Mouse (Mus musculus): Measurements from ENCODE around the gene Clp1. TPM values are rescaled to one million over a fixed set of nuclear protein-coding genes. Genes with fewer than 3 reads are reported as not detected.

The Clp1 gene
- polyA plus RNA-seq, 1 experiment from 2014 or later = 56.8 TPM

DNA sequence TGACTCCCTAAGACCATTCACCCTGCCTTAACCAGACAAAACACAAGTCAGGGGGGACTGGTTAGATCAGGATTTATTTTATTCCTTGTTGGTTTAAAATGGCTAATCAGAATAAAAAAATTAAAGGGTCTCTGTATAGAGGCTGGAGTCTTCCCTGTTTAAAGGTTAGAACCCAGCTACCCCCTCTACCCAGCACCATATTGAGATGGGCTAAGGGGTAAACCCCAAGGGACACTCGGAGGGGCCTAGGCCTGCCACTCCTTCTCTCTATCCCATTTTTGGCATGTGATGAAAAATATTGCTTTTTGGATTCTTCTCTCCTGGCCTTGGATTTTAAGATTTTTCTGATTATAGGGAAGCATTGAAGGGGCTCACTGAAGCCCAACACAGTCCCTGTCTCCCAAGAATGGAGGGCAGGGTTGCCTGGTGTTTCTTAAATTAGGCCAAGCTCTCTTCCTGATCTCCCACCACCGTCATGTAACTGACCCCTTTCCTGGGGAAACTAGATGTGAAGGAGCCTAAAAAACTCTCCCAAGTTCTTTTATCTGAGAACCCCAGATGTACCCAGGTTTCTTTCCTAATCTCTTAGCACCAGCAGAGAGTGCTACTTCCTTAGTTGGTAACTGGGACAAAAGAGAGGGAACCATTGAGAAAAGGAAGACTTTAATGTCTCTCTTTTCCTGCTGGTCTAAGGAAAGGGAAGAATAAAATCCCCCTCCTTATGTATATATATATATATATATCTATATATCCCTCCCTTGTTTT lies 38.9 kb downstream of the Clp1 start:
- DNase-seq (ENCODE audit: extremely low spot score, low spot score) = no peak
- H3K9me3 ChIP-seq = no peaks in the 10 kb centered on the region; the same call in 1 of the 2 replicates
- H3K4me3 ChIP-seq = no peak overlapping the region
- peaks cover 97% of the 10 kb centered on the region for H3K36me3 ChIP-seq (replicated peaks)
- no peaks in the 10 kb centered on the region for H3K4me1 ChIP-seq
- no peaks in the 10 kb centered on the region for H3K27me3 ChIP-seq (ENCODE audit: poor library complexity, severe bottlenecking)
- 89% methylated on average over 2 of the region's 2 CpGs for WGBS
- no peak overlapping the region for H3K27ac ChIP-seq

DNA sequence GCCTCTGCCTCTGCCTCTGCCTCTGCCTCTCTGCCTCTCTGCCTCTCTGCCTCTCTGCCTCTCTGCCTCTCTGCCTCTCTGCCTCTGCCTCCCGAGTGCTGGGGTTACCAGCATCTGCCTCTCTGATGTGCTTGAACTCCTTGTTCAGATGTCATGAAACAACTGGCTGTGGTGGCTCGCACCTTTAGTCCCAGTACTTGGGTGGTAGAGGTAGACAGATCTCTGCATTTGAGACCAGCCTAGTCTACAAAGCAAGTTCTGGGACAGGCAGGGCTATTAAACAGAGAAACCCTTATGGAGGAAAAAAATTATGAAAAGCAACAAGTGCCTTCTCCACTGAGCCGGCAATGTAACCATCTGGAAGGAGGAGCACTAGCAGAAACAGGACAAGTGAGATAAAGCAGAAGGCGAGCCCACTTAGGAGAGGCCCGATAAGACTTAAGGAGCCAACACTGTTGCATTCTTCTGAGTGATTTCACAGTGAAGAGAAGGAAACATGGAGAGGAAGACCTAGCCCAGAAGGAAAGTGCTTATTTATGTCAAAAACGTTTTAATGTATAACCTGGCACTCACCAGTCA lies 44.5 kb downstream of the Clp1 start:
- Histone ChIP-seq H3K9me3 (no peaks in the 10 kb centered on the region; the same call in 1 of the 2 replicates), H3K4me1 (peaks cover 11% of the 10 kb centered on the region), H3K27me3 (ENCODE audit: poor library complexity, severe bottlenecking) (no peaks in the 10 kb centered on the region), H3K27ac (peak overlapping the region; percentile 26; the same call in 1 of the 2 replicates), H3K36me3 (replicated peaks) (peaks cover 75% of the 10 kb centered on the region), H3K4me3 (no peak overlapping the region)
- WGBS = 87% methylated on average over 6 of the region's 6 CpGs
- no peak for DNase-seq (ENCODE audit: extremely low spot score, low spot score)

DNA sequence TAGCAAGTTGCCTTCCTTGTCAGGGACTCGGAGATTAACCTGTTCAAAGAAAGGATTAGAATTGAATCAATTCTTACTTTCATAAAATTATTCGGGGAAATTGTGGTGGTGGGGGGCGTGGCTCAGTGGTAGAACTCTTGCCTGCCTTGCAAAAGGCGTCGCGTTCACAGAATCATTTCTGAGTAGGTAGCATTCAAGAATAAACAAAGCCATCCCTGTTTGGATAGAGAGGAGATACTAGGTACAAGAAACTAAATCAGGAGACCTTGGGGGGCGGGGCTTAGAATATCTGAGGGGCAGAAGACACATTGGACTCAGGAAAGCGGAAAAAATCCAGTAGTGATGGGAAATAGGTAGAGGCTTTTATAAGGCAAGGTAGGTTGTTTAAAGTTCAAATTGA lies 48.1 kb downstream of the Clp1 start, which contains the start of gene Tmx2:
Tmx2 (minus strand) TSS at position 125 of the 400 bp plus-strand sequence.
- peaks cover 63% of the 10 kb centered on the region for H3K36me3 ChIP-seq (replicated peaks)
- H3K27me3 ChIP-seq (ENCODE audit: poor library complexity, severe bottlenecking) = no peaks in the 10 kb centered on the region
- H3K4me3 ChIP-seq = peak within 1 kb of the TSS; percentile 75
- WGBS = 18% methylated on average over 8 of the region's 8 CpGs
- no peaks in the 10 kb centered on the region for H3K9me3 ChIP-seq
- H3K27ac ChIP-seq = peak within 1 kb of the TSS; percentile 86
- peaks cover 24% of the 10 kb centered on the region for H3K4me1 ChIP-seq
- no peak for DNase-seq (ENCODE audit: extremely low spot score, low spot score)

DNA sequence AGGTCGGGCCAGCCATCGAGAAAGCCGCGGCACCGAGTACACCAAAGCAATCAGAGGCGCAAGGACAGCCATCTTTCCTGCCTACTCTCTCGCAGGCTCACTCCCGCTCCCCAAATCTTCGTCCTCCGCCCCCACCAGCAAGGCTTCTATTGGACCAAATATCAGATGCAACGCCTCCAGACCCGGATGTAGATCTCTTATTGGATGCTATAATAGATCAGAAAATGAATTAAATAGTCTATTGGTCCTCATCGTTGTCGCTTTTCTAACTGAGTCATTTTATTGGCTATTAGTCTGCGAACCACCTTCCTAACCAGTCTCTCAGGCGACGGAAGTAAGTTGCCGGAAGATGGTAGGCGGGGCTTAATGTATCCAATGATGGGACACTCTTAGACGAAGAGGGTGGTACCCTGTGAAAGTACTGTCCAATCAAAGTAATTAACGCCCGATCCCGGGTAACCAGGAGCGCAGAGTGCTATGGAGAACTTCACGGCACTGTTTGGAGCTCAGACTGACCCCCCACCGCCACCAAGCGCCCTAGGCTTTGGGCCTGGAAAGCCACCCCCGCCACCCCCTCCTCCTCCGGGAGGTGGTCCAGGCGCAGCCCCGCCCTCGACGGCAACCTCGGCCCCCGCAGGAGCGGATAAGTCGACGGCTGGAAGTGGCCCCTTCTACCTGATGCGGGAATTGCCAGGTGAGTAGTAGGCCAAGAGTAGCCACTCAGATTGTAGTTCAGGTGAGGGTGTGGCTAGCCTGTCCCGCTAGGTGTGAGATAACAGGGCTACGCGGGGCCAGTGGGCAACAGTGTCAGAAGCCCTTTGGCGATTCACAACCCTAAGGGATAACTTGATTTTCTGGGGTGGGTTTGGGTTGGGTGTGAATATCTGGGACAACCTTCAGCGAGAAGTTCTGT lies 48.9 kb downstream of the Clp1 start, which contains the start of the genes Gm28635 and Med19:
Gm28635 (minus strand) TSS at position 74 of the 913 bp plus-strand sequence.
Med19 (plus strand) TSS at position 435 of the 913 bp plus-strand sequence.
- DNase-seq (ENCODE audit: extremely low spot score, low spot score) = peak; percentile 93
- Histone ChIP-seq H3K9me3 (no peaks in the 10 kb centered on the region), H3K27ac (peak within 1 kb of the TSS; percentile 86), H3K4me1 (peaks cover 24% of the 10 kb centered on the region), H3K36me3 (replicated peaks) (peaks cover 64% of the 10 kb centered on the region), H3K27me3 (ENCODE audit: poor library complexity, severe bottlenecking) (no peaks in the 10 kb centered on the region), H3K4me3 (peak within 1 kb of the TSS; percentile 75)
- under 1% methylated on average over 44 of the region's 44 CpGs for WGBS

DNA sequence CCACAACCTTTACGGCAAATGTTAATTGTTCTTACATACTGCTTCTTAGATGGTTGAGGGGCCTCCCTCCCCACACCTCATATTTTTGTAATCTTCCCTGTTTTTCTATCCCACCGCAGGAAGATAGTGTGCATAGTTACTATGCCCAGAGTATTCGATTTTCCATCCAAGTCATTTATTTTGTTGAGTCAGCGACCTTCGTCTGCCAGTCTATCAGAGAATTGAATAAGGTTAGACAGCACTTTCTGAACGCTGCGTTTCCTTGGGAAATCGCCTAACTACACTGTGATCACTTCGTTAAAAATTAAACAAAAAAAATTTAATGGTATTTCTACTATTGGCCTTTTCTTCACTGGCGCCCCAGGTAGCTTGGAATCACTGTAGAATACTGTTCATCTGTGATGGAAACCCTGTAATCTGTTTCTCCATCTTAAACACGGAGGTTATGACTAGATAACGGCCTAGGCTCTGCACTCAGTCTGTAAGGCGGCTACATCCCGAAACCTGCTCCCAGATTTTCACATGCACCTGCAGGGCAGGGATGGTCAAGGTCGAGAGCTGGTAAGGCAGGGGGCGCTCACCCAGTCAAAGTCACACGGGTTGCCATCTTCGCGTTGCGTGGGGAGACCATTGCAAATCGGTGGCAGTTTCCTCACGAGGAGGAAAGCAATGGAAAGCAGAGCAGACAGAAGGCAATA lies 49.7 kb downstream of the Clp1 start:
- no peak for DNase-seq (ENCODE audit: extremely low spot score, low spot score)
- no peaks in the 10 kb centered on the region for H3K27me3 ChIP-seq (ENCODE audit: poor library complexity, severe bottlenecking)
- H3K9me3 ChIP-seq = no peaks in the 10 kb centered on the region
- peaks cover 64% of the 10 kb centered on the region for H3K36me3 ChIP-seq (replicated peaks)
- H3K4me1 ChIP-seq = peaks cover 24% of the 10 kb centered on the region
- peak overlapping the region; percentile 86 for H3K27ac ChIP-seq
- WGBS = 12% methylated on average over 22 of the region's 22 CpGs
- peak overlapping the region; percentile 75 for H3K4me3 ChIP-seq

MicroRNAs encoded within 50 kb of the gene (microRNA counts, 519-probe panel; counts per million panel counts)
- microRNA mmu-miR-130a = 7,784 counts per million, percentile 97 among the panel's probes with 10 or more counts

Small RNA genes within 50 kb of the gene (microRNA-seq; reads per million reads assigned to microRNA genes)
- gene Mir130a = 33,310 reads per million, percentile 99 among the genes with 10 or more reads in this experiment

Other genes starting within 250 kb of the Clp1 start
- 40.6 and 43.9 TPM in 2 replicates for gene Ctnnd1, start 76.6 kb downstream of the Clp1 start, polyA plus RNA-seq (2016; fragmentation: Nextera tagmentation; extraction: Ambion mirVana)
- 0.32 and 0.58 TPM in 2 replicates for gene Btbd18, start 68.3 kb downstream of the Clp1 start, polyA plus RNA-seq (2016; fragmentation: Nextera tagmentation; extraction: Ambion mirVana)
- gene Selenoh, start 56.6 kb downstream of the Clp1 start, polyA plus RNA-seq (2016; fragmentation: Nextera tagmentation; extraction: Ambion mirVana) = 552 and 592 TPM in 2 replicates
- gene Gm28635, start 49.3 kb downstream of the Clp1 start, polyA plus RNA-seq (2016; fragmentation: Nextera tagmentation; extraction: Ambion mirVana) = not detected in 2 replicates
- gene Med19, start 48.9 kb downstream of the Clp1 start, polyA plus RNA-seq (2016; fragmentation: Nextera tagmentation; extraction: Ambion mirVana) = 50.1 and 51.5 TPM in 2 replicates
- gene Tmx2, start 48.2 kb downstream of the Clp1 start, polyA plus RNA-seq (2016; fragmentation: Nextera tagmentation; extraction: Ambion mirVana) = 174 and 184 TPM in 2 replicates
- gene Zdhhc5, start 12.2 kb downstream of the Clp1 start, polyA plus RNA-seq (2016; fragmentation: Nextera tagmentation; extraction: Ambion mirVana) = 28.4 and 29.5 TPM in 2 replicates
- gene Ypel4, start 6.7 kb upstream of the Clp1 start, polyA plus RNA-seq (2016; fragmentation: Nextera tagmentation; extraction: Ambion mirVana) = 6.4 and 8.2 TPM in 2 replicates
- 8.5 and 8.8 TPM in 2 replicates for gene Gm19426, start 16.3 kb upstream of the Clp1 start, polyA plus RNA-seq (2016; fragmentation: Nextera tagmentation; extraction: Ambion mirVana)
- gene Serping1, start 48.1 kb upstream of the Clp1 start, polyA plus RNA-seq (2016; fragmentation: Nextera tagmentation; extraction: Ambion mirVana) = 22.7 and 23.2 TPM in 2 replicates
- gene Ube2l6, start 71.5 kb upstream of the Clp1 start, polyA plus RNA-seq (2016; fragmentation: Nextera tagmentation; extraction: Ambion mirVana) = 28.8 and 33.1 TPM in 2 replicates
- 0.46 TPM in 1 of 2 replicates, not detected in the other for gene Smtnl1, start 95.3 kb upstream of the Clp1 start, polyA plus RNA-seq (2016; fragmentation: Nextera tagmentation; extraction: Ambion mirVana)
- gene Timm10, start 99.6 kb upstream of the Clp1 start, polyA plus RNA-seq (2016; fragmentation: Nextera tagmentation; extraction: Ambion mirVana) = 68.6 and 70.9 TPM in 2 replicates
- gene Slc43a1, start 111.5 kb upstream of the Clp1 start, polyA plus RNA-seq (2016; fragmentation: Nextera tagmentation; extraction: Ambion mirVana) = 28.5 and 29.3 TPM in 2 replicates
- gene Rtn4rl2, start 159.4 kb upstream of the Clp1 start, polyA plus RNA-seq (2016; fragmentation: Nextera tagmentation; extraction: Ambion mirVana) = 0.78 and 1.0 TPM in 2 replicates
- gene Slc43a3, start 209.2 kb upstream of the Clp1 start, polyA plus RNA-seq (2016; fragmentation: Nextera tagmentation; extraction: Ambion mirVana) = 20.8 and 23.7 TPM in 2 replicates

All from forebrain, embryonic 10.5 days (tissue).